Mouse (Mus musculus): ENCODE results near the gene AC140267.1. TPM values are rescaled to one million over a fixed set of nuclear protein-coding genes. Genes with fewer than 3 reads are reported as not detected.

The AC140267.1 gene
- polyA plus RNA-seq, 1 experiment from 2014 or later = 9.5 TPM

- Histone ChIP-seq H3K4me2 (replicated peaks) (peak overlapping the region; percentile 98), H3K36me3 (peaks cover 43% of the 10 kb centered on the region), H3K9ac (peak overlapping the region; percentile 17; the same call in 1 of the 2 replicates), H3K4me3 (peak overlapping the region; percentile 11; the same call in 1 of the 2 replicates), H3K9me3 (no peaks in the 10 kb centered on the region), H3K27me3 (replicated peaks) (no peaks in the 10 kb centered on the region), H3K4me1 (peaks cover 33% of the 10 kb centered on the region), H3K27ac (0 out of 2 replicates have a peak overlapping the region, but pooled peaks have one; percentile 32)
- ATAC-seq (ENCODE audit: low FRiP score, low read depth) = no peak
- 44% methylated on average over 4 of the region's 4 CpGs for WGBS
These were observed 22.1 kb downstream of the AC140267.1 start for GRCm38 (mm10) chr15:80257602-80258239.

GRCm38 (mm10) chr15:80258240-80259170 is 22.9 kb downstream of the AC140267.1 start:
- 68% methylated on average over 11 of the region's 11 CpGs for WGBS
- Histone ChIP-seq H3K27ac (0 out of 2 replicates have a peak overlapping the region, but pooled peaks have one; percentile 32), H3K4me3 (no peak overlapping the region), H3K27me3 (replicated peaks) (no peaks in the 10 kb centered on the region), H3K36me3 (peaks cover 43% of the 10 kb centered on the region), H3K9me3 (no peaks in the 10 kb centered on the region), H3K9ac (0 out of 2 replicates have a peak overlapping the region, but pooled peaks have one; percentile 17), H3K4me1 (peaks cover 39% of the 10 kb centered on the region), H3K4me2 (replicated peaks) (peak overlapping the region; percentile 98)
- no peak for ATAC-seq (ENCODE audit: low FRiP score, low read depth)

GRCm38 (mm10) chr15:80259406-80260045 is 23.9 kb downstream of the AC140267.1 start:
- H3K9ac ChIP-seq = peak overlapping the region; percentile 13; the same call in 1 of the 2 replicates
- WGBS = 78% methylated on average over 8 of the region's 8 CpGs
- peaks cover 35% of the 10 kb centered on the region for H3K4me1 ChIP-seq
- H3K4me2 ChIP-seq (replicated peaks) = no peak overlapping the region
- H3K27me3 ChIP-seq (replicated peaks) = no peaks in the 10 kb centered on the region
- no peaks in the 10 kb centered on the region for H3K9me3 ChIP-seq
- peaks cover 43% of the 10 kb centered on the region for H3K36me3 ChIP-seq
- no peak for ATAC-seq (ENCODE audit: low FRiP score, low read depth)
- H3K4me3 ChIP-seq = no peak overlapping the region
- no peak overlapping the region for H3K27ac ChIP-seq

- no peak overlapping the region for H3K27ac ChIP-seq
- H3K4me2 ChIP-seq (replicated peaks) = no peak overlapping the region
- 17% methylated on average over 3 of the region's 3 CpGs for WGBS
- no peaks in the 10 kb centered on the region for H3K27me3 ChIP-seq (replicated peaks)
- no peak overlapping the region for H3K9ac ChIP-seq
- H3K9me3 ChIP-seq = no peaks in the 10 kb centered on the region
- H3K36me3 ChIP-seq = peaks cover 43% of the 10 kb centered on the region
- ATAC-seq (ENCODE audit: low FRiP score, low read depth) = no peak
- peaks cover 35% of the 10 kb centered on the region for H3K4me1 ChIP-seq
- H3K4me3 ChIP-seq = no peak overlapping the region
These were observed 25.0 kb downstream of the AC140267.1 start for GRCm38 (mm10) chr15:80260677-80261076.

GRCm38 (mm10) chr15:80261100-80261499 is 25.5 kb downstream of the AC140267.1 start:
- ATAC-seq (ENCODE audit: low FRiP score, low read depth) = no peak
- Histone ChIP-seq H3K4me2 (replicated peaks) (no peak overlapping the region), H3K27me3 (replicated peaks) (no peaks in the 10 kb centered on the region), H3K9me3 (no peaks in the 10 kb centered on the region), H3K9ac (no peak overlapping the region), H3K36me3 (peaks cover 42% of the 10 kb centered on the region), H3K27ac (no peak overlapping the region), H3K4me1 (peaks cover 35% of the 10 kb centered on the region), H3K4me3 (no peak overlapping the region)
- WGBS = 84% methylated on average over 7 of the region's 7 CpGs

- Histone ChIP-seq H3K4me2 (replicated peaks) (peak within 1 kb of the TSS; percentile 87), H3K4me3 (peak within 1 kb of the TSS; percentile 85), H3K9me3 (no peaks in the 10 kb centered on the region), H3K9ac (peak within 1 kb of the TSS; percentile 80), H3K36me3 (peaks cover 14% of the 10 kb centered on the region), H3K27me3 (replicated peaks) (no peaks in the 10 kb centered on the region), H3K27ac (no peak within 1 kb of the TSS), H3K4me1 (peaks cover 14% of the 10 kb centered on the region)
- WGBS = 2% methylated on average over 66 of the region's 66 CpGs
- ATAC-seq (ENCODE audit: low FRiP score, low read depth) = peak; percentile 82
These were observed 28.3 kb downstream of the AC140267.1 start, which contains the start of gene Rps19bp1 for GRCm38 (mm10) chr15:80263610-80264575. Gene Rps19bp1, minus strand, starts transcription at chr15:80264315.

GRCm38 (mm10) chr15:80266281-80266680 is 30.6 kb downstream of the AC140267.1 start:
- Histone ChIP-seq H3K27ac (no peak overlapping the region), H3K27me3 (replicated peaks) (no peaks in the 10 kb centered on the region), H3K9ac (no peak overlapping the region), H3K36me3 (no peaks in the 10 kb centered on the region; the same call in 1 of the 2 replicates), H3K4me3 (no peak overlapping the region), H3K4me2 (replicated peaks) (no peak overlapping the region), H3K9me3 (peaks cover 7% of the 10 kb centered on the region; the same call in 1 of the 2 replicates), H3K4me1 (peaks cover 14% of the 10 kb centered on the region)
- 2% methylated on average over 2 of the region's 2 CpGs for WGBS
- ATAC-seq (ENCODE audit: low FRiP score, low read depth) = 0 out of 2 replicates have a peak, but pooled peaks have one; percentile 8

GRCm38 (mm10) chr15:80271858-80272396 is 36.3 kb downstream of the AC140267.1 start:
- Histone ChIP-seq H3K36me3 (no peaks in the 10 kb centered on the region), H3K27ac (no peak overlapping the region), H3K4me3 (no peak overlapping the region), H3K4me2 (replicated peaks) (no peak overlapping the region), H3K4me1 (peaks cover 7% of the 10 kb centered on the region; the same call in 1 of the 2 replicates), H3K27me3 (replicated peaks) (peaks cover 6% of the 10 kb centered on the region), H3K9ac (no peak overlapping the region), H3K9me3 (peaks cover 7% of the 10 kb centered on the region; the same call in 1 of the 2 replicates)
- 53% methylated on average over 3 of the region's 3 CpGs for whole genome bisulfite sequencing
- no peak for ATAC-seq (ENCODE audit: low FRiP score, low read depth)

GRCm38 (mm10) chr15:80277107-80277506 is 41.5 kb downstream of the AC140267.1 start:
- Histone ChIP-seq H3K9me3 (no peaks in the 10 kb centered on the region), H3K4me1 (peaks cover 8% of the 10 kb centered on the region; the same call in 1 of the 2 replicates), H3K9ac (no peak overlapping the region), H3K4me3 (no peak overlapping the region), H3K27me3 (replicated peaks) (peaks cover 8% of the 10 kb centered on the region), H3K27ac (no peak overlapping the region), H3K4me2 (replicated peaks) (no peak overlapping the region), H3K36me3 (no peaks in the 10 kb centered on the region)
- WGBS = 45% methylated on average over 9 of the region's 9 CpGs
- no peak for ATAC-seq (ENCODE audit: low FRiP score, low read depth)

- no peak overlapping the region for H3K9ac ChIP-seq
- no peak overlapping the region for H3K4me3 ChIP-seq
- peaks cover 11% of the 10 kb centered on the region for H3K27me3 ChIP-seq (replicated peaks)
- no peaks in the 10 kb centered on the region for H3K9me3 ChIP-seq
- no peaks in the 10 kb centered on the region for H3K36me3 ChIP-seq
- ATAC-seq (ENCODE audit: low FRiP score, low read depth) = no peak
- H3K4me1 ChIP-seq = peaks cover 5% of the 10 kb centered on the region; the same call in 1 of the 2 replicates
- 2% methylated on average over 6 of the region's 6 CpGs for WGBS
- no peak overlapping the region for H3K4me2 ChIP-seq (replicated peaks)
- no peak overlapping the region for H3K27ac ChIP-seq
These were observed 42.0 kb downstream of the AC140267.1 start for GRCm38 (mm10) chr15:80277625-80278024.

Measured in neural tube, embryonic 12.5 days (tissue).